Mouse (Mus musculus): Measurements from ENCODE around the gene Hs2st1.
A peak's percentile ranks its signal among the peaks of the same experiment; 100 is the strongest.
"Not testable (repeated sequence)": the region's sequence is repeated elsewhere in the genome, so short reads cannot be mapped to it uniquely, and the experiment has no call there.

Hs2st1 gene

DNA sequence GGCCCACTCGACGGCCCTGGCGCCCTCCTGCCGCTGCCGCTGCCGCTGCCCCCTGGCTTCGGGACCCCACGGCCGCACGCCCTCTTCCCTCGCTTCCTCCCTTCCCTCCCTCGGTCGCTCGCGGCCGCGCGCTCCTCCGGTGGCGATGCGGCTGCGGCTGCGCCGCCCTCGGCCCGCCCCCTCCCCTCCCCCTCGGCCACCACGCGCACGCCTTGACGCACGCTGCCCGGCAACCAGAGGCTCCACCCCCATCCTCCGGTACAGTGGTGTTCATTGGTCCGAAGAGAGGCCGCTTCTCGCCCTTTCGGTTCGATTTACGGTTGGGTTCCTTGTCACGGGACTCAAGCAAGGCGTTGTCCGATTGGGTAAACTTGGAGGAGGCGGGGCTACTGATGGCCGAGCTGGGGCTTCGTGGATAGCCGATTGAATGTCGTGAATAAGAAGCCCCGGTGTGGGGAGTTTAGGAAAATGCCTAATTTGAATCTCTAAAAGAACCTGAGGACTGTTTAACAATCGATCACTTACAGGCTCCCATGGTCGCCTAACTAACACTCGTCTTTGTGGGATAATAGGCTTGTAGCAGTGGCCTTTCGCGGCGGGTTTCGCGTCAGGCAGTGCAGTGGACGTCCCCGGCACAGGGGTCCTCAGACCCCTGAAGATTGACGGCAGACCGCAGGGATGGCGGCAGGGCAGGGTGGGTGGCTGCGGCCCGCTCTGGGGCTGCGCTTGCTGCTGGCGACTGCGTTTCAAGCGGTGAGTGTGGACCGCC is at the start of gene Hs2st1, which contains the start of gene Selenof:
Gene Hs2st1 (minus strand): TSS at position 135 of the 769 bp plus-strand sequence.
Gene Selenof (plus strand): TSS at position 258 of the 769 bp plus-strand sequence.
- peak; percentile 100 for DNase-seq (ENCODE audit: low read depth, low spot score)

DNA sequence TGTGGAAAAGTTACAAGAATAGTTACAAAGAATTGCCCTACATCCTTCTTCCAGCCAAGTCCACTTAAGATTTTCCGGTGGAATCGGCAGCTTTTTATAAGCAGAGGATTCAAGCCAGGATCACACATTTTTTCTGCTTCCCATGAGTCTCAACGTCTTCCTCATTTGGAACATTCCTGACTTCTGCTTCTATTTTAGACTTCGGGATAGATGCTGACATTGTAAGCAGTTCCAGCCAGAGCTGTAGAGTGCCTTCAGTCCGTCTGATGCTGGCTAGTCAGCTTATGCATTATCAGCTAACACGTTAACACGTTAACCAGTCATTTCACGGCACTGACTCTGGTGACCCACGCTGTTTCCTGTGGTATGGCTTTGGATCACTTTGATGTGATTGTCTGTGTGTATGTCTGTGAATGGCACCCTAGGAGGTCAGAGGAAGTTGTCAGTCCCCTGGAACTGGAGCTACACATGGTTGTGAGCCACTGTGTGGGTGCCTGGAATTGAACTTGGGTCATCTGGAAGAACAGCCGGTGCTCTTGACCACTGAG is 47.7 kb upstream of the Hs2st1 start:
- no peak for DNase-seq (ENCODE audit: low read depth, low spot score)

DNA sequence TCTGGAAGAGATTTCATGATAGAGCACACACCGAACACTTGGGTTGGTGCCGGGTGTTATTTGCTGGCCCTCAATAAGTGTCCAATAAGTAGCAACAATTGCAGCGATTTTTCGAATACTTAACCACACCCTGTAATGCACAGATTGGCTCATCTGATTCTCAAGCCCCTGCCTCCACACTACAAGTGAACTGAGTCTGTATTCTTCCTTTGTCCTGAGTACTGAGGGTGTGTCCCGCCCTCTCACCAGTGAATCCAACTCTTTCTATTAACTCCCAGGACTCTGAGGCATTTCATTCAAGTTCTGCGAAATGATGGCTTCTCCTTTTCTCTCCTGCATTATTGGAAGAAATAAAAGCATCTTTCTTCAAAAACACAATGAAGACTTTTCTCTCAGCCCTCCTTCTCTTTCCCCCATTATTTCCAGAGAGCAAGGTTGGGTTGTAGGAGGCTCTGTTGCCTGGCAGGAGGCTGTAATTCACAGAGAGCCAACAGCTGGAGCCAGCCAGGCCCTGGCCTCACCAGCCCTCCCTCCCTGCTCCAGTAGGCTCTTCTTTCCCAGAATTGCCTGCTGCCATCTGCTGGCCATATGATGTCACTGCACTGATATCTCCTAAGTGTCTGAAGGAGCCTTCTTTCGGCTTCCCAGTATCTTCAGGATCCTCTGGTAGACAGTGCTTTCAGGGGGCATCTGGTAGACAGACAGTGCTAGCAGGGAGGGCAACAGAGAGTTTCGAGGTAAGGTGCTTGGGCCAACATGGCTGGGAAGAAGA is 46.9 kb upstream of the Hs2st1 start:
- DNase-seq (ENCODE audit: low read depth, low spot score) = peak; percentile 92

DNA sequence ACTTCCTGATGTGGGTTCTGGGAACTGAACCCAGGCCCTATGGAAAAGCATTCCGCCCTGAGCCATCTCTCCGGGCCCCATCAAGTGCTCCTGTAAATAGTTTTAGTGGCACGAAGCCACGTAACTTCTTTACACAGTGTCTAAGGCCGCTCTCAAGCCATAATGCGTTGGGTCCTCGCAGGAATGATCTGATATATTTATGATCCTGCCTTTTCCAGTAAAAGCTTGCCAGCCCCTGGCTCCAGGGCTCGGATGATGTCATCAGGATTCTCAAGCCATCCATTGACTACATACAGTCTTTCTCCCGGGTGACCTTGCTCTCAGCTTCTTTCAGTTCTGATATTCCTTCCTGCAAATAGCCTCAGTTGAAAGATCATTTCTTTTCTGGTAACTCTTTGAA is 45.5 kb upstream of the Hs2st1 start:
- no peak for DNase-seq (ENCODE audit: low read depth, low spot score)

DNA sequence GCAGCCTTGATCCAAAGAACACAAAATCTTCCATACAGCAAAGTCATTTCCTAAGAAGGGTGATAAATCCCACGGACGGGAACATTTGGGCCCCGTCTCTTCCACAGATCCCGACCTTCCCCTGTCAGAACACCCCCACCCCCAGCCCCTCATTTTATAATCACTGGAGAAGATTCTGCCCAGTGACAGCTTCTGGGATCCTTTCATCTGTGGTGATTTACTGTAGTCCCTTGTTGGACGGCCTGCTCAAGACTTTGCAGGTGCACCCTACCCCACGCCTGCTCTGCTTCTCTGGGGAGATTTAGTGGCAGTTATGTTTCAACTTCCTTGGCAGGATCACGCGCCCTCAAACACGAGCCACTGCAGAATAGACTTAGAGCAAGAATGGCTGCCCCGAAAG is 44.7 kb upstream of the Hs2st1 start:
- no peak for DNase-seq (ENCODE audit: low read depth, low spot score)

DNA sequence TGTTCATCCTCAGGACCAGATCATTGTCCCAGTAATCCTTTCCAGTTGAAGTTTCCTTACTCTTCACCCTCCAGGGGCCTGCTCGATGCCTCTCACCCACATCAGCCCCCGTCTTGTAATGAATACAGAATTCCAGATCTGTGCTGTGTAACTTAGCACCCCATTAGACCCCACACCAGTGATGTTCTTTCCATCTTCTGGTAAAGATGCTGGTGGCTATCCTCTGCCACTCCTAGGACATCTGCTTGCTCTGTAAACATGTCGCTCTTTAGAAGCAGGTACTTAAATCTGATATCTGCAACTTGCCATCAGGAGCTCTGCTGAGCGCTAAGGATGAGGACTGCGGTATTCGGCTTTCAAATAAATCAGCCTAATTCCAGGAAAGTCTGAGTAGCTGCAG is 44.3 kb upstream of the Hs2st1 start:
- DNase-seq (ENCODE audit: low read depth, low spot score) = no peak

DNA sequence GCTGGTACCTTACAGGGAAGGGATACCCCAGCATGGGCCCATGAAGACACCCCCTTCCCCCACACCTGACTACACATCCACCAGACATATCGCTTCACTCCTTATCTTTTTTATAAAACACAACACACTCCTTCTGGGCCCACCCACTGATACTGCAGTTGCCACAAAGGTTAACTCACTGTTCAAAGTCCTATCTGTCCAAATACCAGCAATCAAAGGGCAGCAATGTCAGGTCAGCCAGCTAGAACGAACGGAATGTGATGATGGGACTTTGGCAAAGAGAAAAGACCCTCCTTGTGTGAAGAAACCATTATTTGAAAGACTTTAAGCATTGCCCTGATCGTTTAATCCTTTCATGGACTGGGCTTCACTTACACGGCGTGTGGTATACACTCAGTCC is 42.4 kb upstream of the Hs2st1 start:
- no peak for DNase-seq (ENCODE audit: low read depth, low spot score)

DNA sequence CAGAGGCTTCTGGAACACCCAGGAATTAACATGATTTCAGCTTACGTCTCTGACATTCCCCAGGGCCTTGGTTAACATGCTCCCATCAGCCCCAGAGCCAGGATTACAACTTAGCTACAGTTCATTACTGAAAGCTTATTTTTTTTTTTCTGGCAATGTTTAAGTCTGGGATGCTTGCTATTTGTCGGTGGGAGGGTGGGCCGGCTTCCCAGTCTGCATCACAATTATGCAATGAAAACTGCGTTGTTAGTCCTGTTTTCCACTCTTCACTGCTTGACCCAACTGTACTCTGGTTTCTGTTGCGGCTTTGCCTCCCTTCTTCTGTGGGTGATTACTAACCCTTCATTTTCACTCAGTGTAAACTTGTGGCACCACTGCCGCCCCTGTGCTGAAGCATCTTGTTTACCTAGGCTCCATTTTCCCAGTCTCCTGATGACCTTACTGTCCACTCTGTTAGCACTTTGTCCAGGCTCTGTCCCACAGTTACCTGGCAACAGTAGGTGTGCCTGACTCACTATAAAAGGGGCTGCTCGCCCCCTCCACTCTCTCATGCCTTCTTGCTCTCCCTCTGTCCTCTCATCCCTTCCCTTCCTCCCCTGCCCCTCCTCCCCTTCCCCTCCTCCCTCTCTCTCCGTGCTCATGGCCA is 41.8 kb upstream of the Hs2st1 start:
- no peak for DNase-seq (ENCODE audit: low read depth, low spot score)

DNA sequence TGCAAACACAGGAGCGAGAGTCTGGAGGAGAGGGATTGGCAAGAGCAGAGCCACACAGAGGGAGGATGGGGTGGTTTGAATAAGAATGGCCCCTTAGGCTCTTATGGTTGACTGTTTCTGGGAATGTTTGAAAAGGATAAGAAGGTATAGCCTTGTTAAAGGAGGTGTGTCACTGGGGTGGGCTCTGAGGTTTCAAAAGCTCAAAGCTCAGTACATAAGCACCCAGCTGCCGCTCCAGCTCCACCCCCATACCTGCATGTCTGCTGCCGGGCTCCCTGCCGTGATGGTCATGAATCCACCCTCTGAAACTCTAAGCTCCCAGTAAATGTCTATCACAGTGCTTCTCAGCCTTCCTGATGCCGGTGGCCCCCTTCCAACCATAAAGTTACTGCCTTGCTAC is 40.8 kb upstream of the Hs2st1 start:
- DNase-seq (ENCODE audit: low read depth, low spot score) = no peak

DNA sequence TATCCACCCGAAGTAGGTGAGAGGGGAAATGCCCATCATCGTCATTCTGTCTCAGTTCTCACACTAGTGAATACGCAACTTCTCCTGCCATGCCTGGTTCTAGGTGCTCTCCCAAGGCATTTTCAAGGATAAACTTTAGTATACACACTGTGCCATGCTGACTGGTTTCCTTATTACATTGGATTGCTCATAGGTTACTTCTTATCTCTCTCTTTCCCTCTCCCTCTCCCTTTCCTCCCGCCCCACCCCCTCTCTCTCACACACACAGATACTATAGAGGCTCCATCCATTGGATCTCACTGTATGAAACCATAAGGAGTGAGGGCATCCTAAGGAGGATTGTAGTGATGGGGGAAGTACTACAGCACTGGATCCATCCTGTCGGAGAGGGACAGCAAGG is 38.1 kb upstream of the Hs2st1 start:
- no peak for DNase-seq (ENCODE audit: low read depth, low spot score)

DNA sequence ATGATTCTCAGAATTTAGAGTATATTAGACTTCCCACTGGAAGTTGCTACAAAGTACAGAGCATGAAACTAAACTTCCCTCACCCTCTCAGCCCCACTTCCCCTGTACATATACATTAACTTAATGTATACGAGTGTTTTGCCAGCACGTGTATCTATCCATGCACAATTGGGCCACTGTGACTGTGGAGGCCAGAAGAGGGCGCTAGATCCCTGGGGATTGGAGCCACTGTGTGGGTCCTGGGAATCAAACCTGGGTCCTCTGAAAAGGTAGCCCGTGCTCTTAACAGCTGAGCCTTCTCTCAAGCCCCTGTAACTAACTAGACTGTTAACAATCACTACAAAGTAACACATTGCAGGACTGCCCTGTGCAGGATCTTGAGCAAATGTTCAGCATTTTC is 36.5 kb upstream of the Hs2st1 start:
- no peak for DNase-seq (ENCODE audit: low read depth, low spot score)

DNA sequence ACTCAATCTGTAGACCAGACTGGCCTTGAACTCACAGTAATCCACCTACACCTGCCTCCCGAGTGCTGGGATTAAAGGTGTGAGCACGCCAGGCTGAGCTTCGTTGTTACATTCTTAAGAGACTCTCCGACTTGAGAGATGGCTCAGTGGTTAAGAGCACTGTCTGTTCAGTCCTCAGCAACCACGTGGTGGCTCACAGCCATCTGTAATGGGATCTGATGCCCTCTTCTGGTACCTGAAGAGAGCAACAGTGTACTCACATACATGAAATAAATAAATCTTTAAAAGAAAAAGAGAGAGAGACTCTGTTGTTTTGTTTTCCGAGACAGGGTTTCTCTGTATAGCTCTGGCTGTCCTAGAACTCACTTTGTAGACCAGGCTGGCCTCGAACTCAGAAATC is 35.8 kb upstream of the Hs2st1 start:
- DNase-seq (ENCODE audit: low read depth, low spot score) = not testable (repeated sequence)

DNA sequence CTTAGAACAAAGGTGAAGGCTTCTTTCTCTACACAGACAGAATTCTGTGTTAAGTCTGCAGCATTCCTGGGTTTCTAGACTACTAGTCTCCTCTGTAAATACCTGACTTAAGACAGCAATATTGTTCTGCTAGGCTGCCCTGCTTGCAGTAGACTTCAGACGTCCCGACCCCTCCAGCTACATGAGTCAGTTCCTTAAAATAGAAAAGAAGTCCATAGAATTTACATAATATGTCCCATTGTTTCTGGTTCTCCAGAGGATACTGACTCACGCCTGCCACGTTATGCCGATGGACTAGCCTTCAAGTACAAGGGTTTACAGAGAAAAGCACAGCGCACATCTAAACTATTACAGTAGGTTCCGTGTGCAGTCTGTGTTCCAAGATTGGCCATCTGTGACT is 34.2 kb upstream of the Hs2st1 start:
- peak; percentile 39 for DNase-seq (ENCODE audit: low read depth, low spot score)

DNA sequence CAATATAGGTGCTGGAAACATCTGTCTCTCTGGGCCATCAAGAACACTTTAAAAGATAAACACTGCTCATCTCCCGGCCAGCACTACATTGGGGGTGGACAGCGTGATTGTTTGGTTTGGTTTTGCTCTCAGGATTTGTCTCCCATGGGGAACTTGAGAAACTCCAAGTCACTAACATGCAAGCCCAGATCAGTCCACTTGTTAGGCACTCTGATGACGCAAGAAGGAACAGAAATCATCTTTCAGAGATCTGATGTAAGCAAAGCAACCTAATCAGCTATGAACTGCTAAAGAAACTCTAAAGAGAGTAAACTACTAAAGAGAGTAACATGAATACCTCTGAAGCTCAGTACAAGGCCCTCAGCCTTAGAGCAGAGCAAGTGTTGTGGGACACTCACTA is 33.6 kb upstream of the Hs2st1 start:
- no peak for DNase-seq (ENCODE audit: low read depth, low spot score)

DNA sequence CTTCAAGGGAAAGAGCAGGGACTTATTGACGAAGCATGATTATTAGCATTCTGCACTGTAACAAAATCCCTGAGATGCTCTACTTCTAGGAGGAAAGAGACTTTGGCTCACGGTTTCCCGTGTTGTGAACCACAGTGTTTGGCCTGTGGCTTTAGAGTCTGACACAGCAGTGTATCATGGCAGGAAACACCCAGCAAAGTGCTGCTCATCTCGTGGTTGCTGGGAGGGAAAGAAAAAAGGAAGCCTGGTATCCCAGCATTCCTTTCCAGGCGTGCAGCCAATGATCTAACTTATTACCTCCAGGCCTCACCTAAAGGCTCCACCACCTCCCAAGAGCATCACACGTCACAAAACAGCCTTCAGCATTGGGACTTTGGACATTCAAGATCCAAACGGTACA is 32.8 kb upstream of the Hs2st1 start:
- no peak for DNase-seq (ENCODE audit: low read depth, low spot score)

DNA sequence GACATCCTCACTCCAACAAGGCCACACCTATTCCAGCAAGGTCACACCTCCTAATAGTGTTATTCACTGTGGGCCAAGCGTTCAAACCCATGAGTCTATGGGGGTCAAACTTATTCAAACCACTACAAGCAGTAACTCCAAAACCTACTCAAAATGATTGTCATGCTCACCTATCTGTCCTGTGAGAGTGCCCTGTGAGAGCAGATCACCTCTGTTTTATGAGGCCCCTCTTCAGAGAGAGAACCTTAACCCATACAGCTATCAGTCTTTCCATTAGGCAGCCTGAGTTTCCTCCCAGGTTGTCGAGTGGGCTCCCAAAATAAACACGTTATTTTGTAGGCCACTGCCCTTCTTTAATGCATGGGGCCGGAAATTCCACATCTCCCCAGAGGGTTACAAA is 32.4 kb upstream of the Hs2st1 start:
- DNase-seq (ENCODE audit: low read depth, low spot score) = no peak

DNA sequence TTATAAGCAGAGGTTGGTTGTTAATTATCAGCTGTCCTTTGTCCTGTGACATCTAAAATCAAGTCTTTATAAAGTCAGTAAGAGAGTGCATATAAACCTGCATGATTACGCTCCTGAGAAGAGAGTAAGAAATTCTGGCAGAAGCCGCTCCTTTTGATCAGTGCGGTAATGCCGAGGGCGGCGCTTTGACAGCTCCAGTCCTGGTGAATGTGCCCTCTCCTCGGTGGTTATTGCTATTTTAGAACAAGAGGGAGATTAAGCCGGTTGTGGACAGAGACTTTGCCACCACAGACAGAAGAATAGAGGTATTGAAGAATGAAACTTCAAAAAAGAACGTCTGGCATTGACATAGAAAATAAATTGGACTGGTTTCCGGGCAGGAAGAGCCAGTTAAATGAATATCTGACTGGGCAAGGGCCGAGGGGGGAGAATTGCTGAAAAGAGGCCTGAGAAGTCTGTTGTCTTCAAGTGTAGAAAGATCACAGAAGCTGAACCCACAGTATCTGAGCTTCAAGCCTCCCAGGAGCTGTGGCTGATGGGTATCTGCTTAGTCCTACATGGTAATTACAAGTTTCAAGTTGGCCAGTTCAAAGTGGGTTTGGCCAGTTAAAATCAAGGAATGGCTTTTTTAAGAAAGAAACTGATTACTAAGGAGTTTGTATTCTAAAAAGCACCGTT is 27.9 kb upstream of the Hs2st1 start:
- no peak for DNase-seq (ENCODE audit: low read depth, low spot score)

DNA sequence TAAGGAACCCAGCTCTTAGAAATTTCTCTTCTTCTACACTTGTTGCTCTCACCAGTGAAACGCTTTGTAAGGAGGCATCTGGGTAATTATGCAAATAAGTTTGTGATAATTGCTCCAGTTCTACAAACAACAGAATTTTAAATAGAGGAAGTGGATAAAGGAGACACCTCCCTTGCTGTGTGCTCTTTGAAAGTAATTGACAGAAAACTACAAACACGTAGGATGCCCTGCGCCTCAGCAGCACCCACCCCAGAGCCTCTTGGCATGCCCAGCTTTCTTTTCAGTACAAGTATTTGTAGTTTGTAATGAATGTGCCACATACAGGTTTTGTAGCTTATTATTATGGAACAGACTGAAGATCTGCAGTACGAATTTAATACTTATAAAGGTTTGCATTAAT is 27.1 kb upstream of the Hs2st1 start:
- DNase-seq (ENCODE audit: low read depth, low spot score) = no peak

DNA sequence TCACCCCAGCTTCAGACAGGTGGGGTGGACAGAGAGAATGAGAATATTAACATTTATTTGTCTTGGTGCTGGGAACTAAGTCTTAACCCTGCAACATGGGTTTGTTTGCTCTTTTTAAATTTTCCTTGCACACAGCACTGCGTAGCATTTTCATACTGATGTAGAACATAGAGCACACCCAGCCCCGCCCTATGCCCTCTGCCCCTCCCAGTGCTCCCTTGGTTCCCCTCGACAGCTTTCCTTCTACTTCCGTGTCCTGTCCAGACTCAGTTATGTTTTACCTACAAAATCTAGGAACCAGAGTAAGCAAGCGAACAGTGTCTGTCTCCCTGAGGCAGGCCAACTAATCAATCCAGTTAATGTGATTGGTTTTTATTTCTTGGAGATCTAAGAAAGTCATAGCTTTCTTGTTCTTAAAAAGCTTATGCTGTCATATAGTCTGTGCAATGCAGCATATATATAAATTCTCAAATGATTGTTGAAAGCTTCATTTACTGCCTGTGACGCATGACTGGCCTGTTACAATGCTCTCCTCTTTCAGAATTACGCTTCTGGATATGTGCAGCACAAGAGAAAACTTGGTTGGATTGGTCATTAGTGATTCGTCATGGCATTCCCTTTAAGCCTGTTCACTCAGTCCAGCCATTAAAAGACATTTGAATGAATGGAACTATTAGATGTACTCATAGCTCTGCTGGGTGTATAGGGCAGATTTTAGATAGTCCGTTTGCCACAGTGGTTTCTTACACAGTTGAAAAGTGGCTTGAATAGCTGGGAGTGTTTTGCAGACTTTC is 23.2 kb upstream of the Hs2st1 start:
- no peak for DNase-seq (ENCODE audit: low read depth, low spot score)

DNA sequence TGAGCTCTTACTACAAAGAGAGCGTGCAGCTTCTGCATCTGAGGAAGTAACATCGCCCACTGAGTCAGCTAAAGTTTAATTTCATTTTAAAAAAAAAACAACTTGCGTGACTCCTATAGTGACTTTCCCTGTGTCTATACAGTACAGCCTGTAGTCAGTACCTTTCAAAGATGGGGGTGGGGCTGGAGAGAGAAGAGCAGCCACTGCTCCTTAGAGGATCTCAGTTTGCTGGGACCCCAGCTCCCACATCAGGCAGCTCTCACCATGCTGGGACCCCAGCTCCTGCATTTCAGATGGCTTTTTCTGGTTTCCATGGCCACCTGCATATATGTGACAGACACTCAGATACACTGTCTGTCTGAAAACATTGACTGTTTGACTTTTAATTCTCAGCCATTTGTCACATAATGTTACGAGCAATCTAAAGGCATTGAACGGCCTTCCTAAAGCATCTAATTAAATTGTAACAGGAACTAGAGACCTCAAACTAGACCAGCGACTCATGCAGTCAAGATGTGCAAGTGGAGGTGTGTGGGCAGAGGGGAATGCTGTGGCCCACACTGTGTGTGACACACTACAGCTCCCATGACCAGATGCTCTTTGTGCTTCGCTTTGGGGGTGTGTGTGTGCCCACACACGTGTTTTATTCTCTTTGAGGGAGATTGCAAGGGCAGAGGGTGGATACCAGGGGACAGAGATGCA is 19.4 kb upstream of the Hs2st1 start:
- DNase-seq (ENCODE audit: low read depth, low spot score) = peak; percentile 58
